Mouse (Mus musculus) kidney, embryonic 14.5 days (tissue): Measurements from ENCODE around the gene Krt31. TPM values are rescaled to one million over a fixed set of nuclear protein-coding genes. Genes with fewer than 3 reads are reported as not detected.

Experiments used
- ATAC-seq: fragments of 200-750 bp; cut with Nextera tagmentation; 2 replicates; pipeline ENCODE4 v1.8.0; 2017; ENCODE audit warnings: moderate number of reproducible peaks, mild to moderate bottlenecking, moderate TSS enrichment, moderate library complexity; ENCODE audit not compliant: low FRiP score, low TSS enrichment
- H3K27ac ChIP-seq: fragments of 300-500 bp; sonication (generic); 2 replicates; pipeline ENCODE4 v1.5.1; 2014; ENCODE audit warnings: low read depth, mild to moderate bottlenecking, low read length, moderate library complexity, mixed read lengths
- H3K27me3 ChIP-seq: fragments of 300-500 bp; sonication (generic); 2 replicates; pipeline ENCODE4 v1.6.1; 2014; ENCODE audit warnings: mild to moderate bottlenecking, low read length; ENCODE audit not compliant: control insufficient read depth, insufficient read depth
- H3K36me3 ChIP-seq: fragments of 300-500 bp; sonication (generic); 2 replicates; pipeline ENCODE4 v1.6.1; 2014; ENCODE audit warnings: low read length, mixed read lengths; ENCODE audit not compliant: control insufficient read depth, insufficient read depth
- H3K4me1 ChIP-seq: fragments of 300-500 bp; sonication (generic); 2 replicates; pipeline ENCODE4 v1.6.1; 2014; ENCODE audit warnings: low read length, mixed read lengths; ENCODE audit not compliant: control insufficient read depth, insufficient read depth
- H3K4me2 ChIP-seq: fragments of 300-500 bp; sonication (generic); replicated peaks from 2 replicates; pipeline ENCODE4 v1.6.1; 2014; ENCODE audit warnings: low read depth, mild to moderate bottlenecking, low read length
- H3K4me3 ChIP-seq: fragments of 300-500 bp; sonication (generic); 2 replicates; pipeline ENCODE4 v1.5.1; 2014; ENCODE audit warnings: mild to moderate bottlenecking, low read length
- H3K9ac ChIP-seq: fragments of 300-500 bp; sonication (generic); 2 replicates; pipeline ENCODE4 v1.6.1; 2014; ENCODE audit warnings: low read depth, mild to moderate bottlenecking, low read length, moderate library complexity
- H3K9me3 ChIP-seq: fragments of 300-500 bp; sonication (generic); 2 replicates; pipeline ENCODE4 v1.6.1; 2016; ENCODE audit warnings: low read length; ENCODE audit not compliant: control insufficient read depth
- WGBS: fragments of 180-500 bp; shearing (Covaris S2); extraction: QIAGEN DNeasy Blood & Tissue Kit; methylation state at CpG from one replicate; pipeline ENCODE4 v1.1.7; 2014; 5-methylcytosine and 5-hydroxymethylcytosine counted together
- polyA plus RNA-seq: library from polyadenylated mRNA; unstranded; fragments of >200 nt; fragmentation: Nextera tagmentation; extraction: Ambion mirVana; gene quantifications from 2 replicates; pipeline ENCODE4 v1.2.1, GENCODE M21; 2014

The Krt31 gene
- polyA plus RNA-seq, 1 experiment from 2014 or later: not detected

- H3K4me1 ChIP-seq: no peaks in the 10 kb centered on the region
- 65% methylated on average over 4 of the region's 4 CpGs for WGBS
- H3K9me3 ChIP-seq: no peaks in the 10 kb centered on the region
- ATAC-seq: no peak
- H3K4me3 ChIP-seq: no peak overlapping the region
- H3K4me2 ChIP-seq: no peak overlapping the region
- H3K27me3 ChIP-seq: no peaks in the 10 kb centered on the region
- no peaks in the 10 kb centered on the region for H3K36me3 ChIP-seq
- no peak overlapping the region for H3K9ac ChIP-seq
- no peak overlapping the region for H3K27ac ChIP-seq
Measured at GRCm38 (mm10) chr11:100013691-100014171, 36.6 kb downstream of the Krt31 start.

- Histone ChIP-seq H3K4me2 (no peak overlapping the region), H3K4me3 (no peak overlapping the region), H3K27ac (no peak overlapping the region), H3K27me3 (no peaks in the 10 kb centered on the region), H3K36me3 (no peaks in the 10 kb centered on the region), H3K4me1 (no peaks in the 10 kb centered on the region), H3K9me3 (no peaks in the 10 kb centered on the region), H3K9ac (no peak overlapping the region)
- ATAC-seq: no peak
- 61% methylated on average over 5 of the region's 5 CpGs for WGBS
Measured at GRCm38 (mm10) chr11:100010682-100011081, 39.7 kb downstream of the Krt31 start.

- Histone ChIP-seq H3K4me3 (no peak overlapping the region), H3K4me1 (no peaks in the 10 kb centered on the region), H3K27me3 (no peaks in the 10 kb centered on the region), H3K4me2 (no peak overlapping the region), H3K27ac (no peak overlapping the region), H3K9ac (no peak overlapping the region), H3K36me3 (no peaks in the 10 kb centered on the region), H3K9me3 (no peaks in the 10 kb centered on the region)
- 87% methylated on average over 5 of the region's 5 CpGs for WGBS
- ATAC-seq: no peak
Measured at GRCm38 (mm10) chr11:100008336-100008735, 42.0 kb downstream of the Krt31 start.

GRCm38 (mm10) chr11:100006624-100007023 lies 43.7 kb downstream of the Krt31 start:
- no peak for ATAC-seq
- no peaks in the 10 kb centered on the region for H3K36me3 ChIP-seq
- WGBS: 58% methylated on average over 3 of the region's 3 CpGs
- no peak overlapping the region for H3K9ac ChIP-seq
- no peaks in the 10 kb centered on the region for H3K4me1 ChIP-seq
- H3K9me3 ChIP-seq: no peaks in the 10 kb centered on the region
- H3K4me3 ChIP-seq: no peak overlapping the region
- H3K27ac ChIP-seq: no peak overlapping the region
- no peaks in the 10 kb centered on the region for H3K27me3 ChIP-seq
- H3K4me2 ChIP-seq: no peak overlapping the region

GRCm38 (mm10) chr11:100005905-100006304 lies 44.4 kb downstream of the Krt31 start:
- Histone ChIP-seq H3K27ac (no peak overlapping the region), H3K4me1 (no peaks in the 10 kb centered on the region), H3K9me3 (no peaks in the 10 kb centered on the region), H3K27me3 (no peaks in the 10 kb centered on the region), H3K9ac (no peak overlapping the region), H3K4me2 (no peak overlapping the region), H3K4me3 (no peak overlapping the region), H3K36me3 (no peaks in the 10 kb centered on the region)
- no peak for ATAC-seq
- WGBS: 71% methylated on average over 8 of the region's 8 CpGs

- no peak for ATAC-seq
- Histone ChIP-seq H3K27ac (no peak overlapping the region), H3K27me3 (no peaks in the 10 kb centered on the region)
Measured at GRCm38 (mm10) chr11:100004846-100005245, 45.5 kb downstream of the Krt31 start.

GRCm38 (mm10) chr11:99999091-99999490 lies 51.3 kb downstream of the Krt31 start:
- Histone ChIP-seq H3K4me3 (no peak overlapping the region), H3K9me3 (no peaks in the 10 kb centered on the region), H3K4me1 (no peaks in the 10 kb centered on the region), H3K27me3 (no peaks in the 10 kb centered on the region; the same call in 1 of the 2 replicates), H3K9ac (no peak overlapping the region), H3K4me2 (no peak overlapping the region), H3K27ac (no peak overlapping the region), H3K36me3 (no peaks in the 10 kb centered on the region)
- 88% methylated on average over 7 of the region's 7 CpGs for WGBS
- no peak for ATAC-seq

More at GRCm38 (mm10) chr11:100004846-100005245, 45.5 kb downstream of the Krt31 start:
- H3K9me3 ChIP-seq: no peaks in the 10 kb centered on the region
- no peak overlapping the region for H3K9ac ChIP-seq
- no peaks in the 10 kb centered on the region for H3K36me3 ChIP-seq
- H3K4me2 ChIP-seq: no peak overlapping the region
- no peaks in the 10 kb centered on the region for H3K4me1 ChIP-seq
- 23% methylated on average over 6 of the region's 6 CpGs for WGBS
- H3K4me3 ChIP-seq: no peak overlapping the region

Other genes starting within 250 kb of the Krt31 start
- gene Gm11554, start 246.1 kb downstream of the Krt31 start, polyA plus RNA-seq: not detected in 2 replicates
- gene Krtap4-13, start 240.7 kb downstream of the Krt31 start, polyA plus RNA-seq: not detected in 2 replicates
- gene Gm11564, start 234.9 kb downstream of the Krt31 start, polyA plus RNA-seq: not detected in 2 replicates
- not detected in 2 replicates for gene 2300003K06Rik, start 212.5 kb downstream of the Krt31 start, polyA plus RNA-seq
- gene Krtap4-16, start 198.9 kb downstream of the Krt31 start, polyA plus RNA-seq: not detected in 2 replicates
- gene Gm11568, start 192.6 kb downstream of the Krt31 start, polyA plus RNA-seq: not detected in 2 replicates
- gene Gm11559, start 186.1 kb downstream of the Krt31 start, polyA plus RNA-seq: not detected in 2 replicates
- not detected in 2 replicates for gene Krtap9-1, start 177.2 kb downstream of the Krt31 start, polyA plus RNA-seq
- gene Gm11567, start 171.4 kb downstream of the Krt31 start, polyA plus RNA-seq: not detected in 2 replicates
- not detected in 2 replicates for gene Krtap31-1, start 142.6 kb downstream of the Krt31 start, polyA plus RNA-seq
- gene Gm11565, start 135.8 kb downstream of the Krt31 start, polyA plus RNA-seq: not detected in 2 replicates
- gene Krtap31-2, start 114.3 kb downstream of the Krt31 start, polyA plus RNA-seq: not detected in 2 replicates
- not detected in 2 replicates for gene Krtap9-5, start 102.1 kb downstream of the Krt31 start, polyA plus RNA-seq
- gene Krtap29-1, start 71.5 kb downstream of the Krt31 start, polyA plus RNA-seq: not detected in 2 replicates
- gene Krtap16-1, start 64.0 kb downstream of the Krt31 start, polyA plus RNA-seq: not detected in 2 replicates
- gene Krtap17-1, start 56.6 kb downstream of the Krt31 start, polyA plus RNA-seq: not detected in 2 replicates
- gene Krt33a, start 34.3 kb downstream of the Krt31 start, polyA plus RNA-seq: not detected in 2 replicates
- not detected in 2 replicates for gene Krt33b, start 20.7 kb downstream of the Krt31 start, polyA plus RNA-seq
- gene Krt34, start 9.0 kb downstream of the Krt31 start, polyA plus RNA-seq: 0.11 TPM in 1 of 2 replicates, not detected in the other
- gene Krt32, start 37.7 kb upstream of the Krt31 start, polyA plus RNA-seq: not detected in 2 replicates
- gene Krt35, start 45.7 kb upstream of the Krt31 start, polyA plus RNA-seq: not detected in 2 replicates
- gene Krt36, start 55.1 kb upstream of the Krt31 start, polyA plus RNA-seq: 1.4 and 1.5 TPM in 2 replicates
- gene Krt13, start 71.0 kb upstream of the Krt31 start, polyA plus RNA-seq: not detected in 2 replicates
- gene Krt15, start 85.4 kb upstream of the Krt31 start, polyA plus RNA-seq: 0.96 and 1.2 TPM in 2 replicates
- gene Krt19, start 98.1 kb upstream of the Krt31 start, polyA plus RNA-seq: 24.2 and 31.4 TPM in 2 replicates
- gene Krt9, start 142.7 kb upstream of the Krt31 start, polyA plus RNA-seq: not detected in 2 replicates
- not detected in 2 replicates for gene Krt14, start 157.0 kb upstream of the Krt31 start, polyA plus RNA-seq
- gene Krt16, start 198.4 kb upstream of the Krt31 start, polyA plus RNA-seq: not detected in 2 replicates
- 0.13 and 0.14 TPM in 2 replicates for gene Krt17, start 210.5 kb upstream of the Krt31 start, polyA plus RNA-seq
- not detected in 2 replicates for gene Krt42, start 219.3 kb upstream of the Krt31 start, polyA plus RNA-seq